Mouse (Mus musculus): Measurements from ENCODE around the gene Slc38a2.

- no peak for TF ChIP-seq POLR2A (IDR thresholded peaks at IDR 0.05; ENCODE audit: insufficient read depth, low read depth, low read length)
- TF ChIP-seq CTCF (IDR thresholded peaks at IDR 0.05; ENCODE audit: insufficient read depth, low read depth, low read length): no peak
Observed at GRCm38 (mm10) chr15:96747551-96747950, 48.0 kb upstream of the Slc38a2 start.

Measured in olfactory bulb, adult 2 months (tissue).